29 mouse cellular contexts compared by ENCODE assay signal in genomic region chr12:69094856-69095255, GRCm38 (mm10).
DNase-seq lines count a peak whose midpoint lies in the region; ATAC-seq and TF ChIP-seq lines count a peak whose summit lies in the region.
"Had no signal": no experiment of that assay in that cellular context is flagged by ENCODE, and none has a peak within 500 bp of the region (broad histone marks: within the 10 kb centered on the region; RNA-seq: fewer than 3 reads in every experiment).

No protein-coding gene starts in this region.

- no peak overlapping the region for H3K9ac ChIP-seq in stomach, embryonic 15.5 days
- no peak overlapping the region for H3K9ac ChIP-seq in stomach, postnatal 0 days (ENCODE audit: low read length)
- no peak overlapping the region for H3K9ac ChIP-seq in ES-E14 (ENCODE audit: insufficient read depth, low read depth, low read length, poor library complexity, severe bottlenecking)
- H3K9ac ChIP-seq: embryonic facial prominence, embryonic 13.5 days; forebrain, embryonic 12.5 days; forebrain, embryonic 15.5 days; heart, embryonic 13.5 days; hindbrain, embryonic 14.5 days had no signal

- no peak for TF ChIP-seq EP300 in stomach, postnatal 0 days (optimal IDR thresholded peaks at IDR 0.05)

- H3K36me3 ChIP-seq in stomach, embryonic 15.5 days = no peaks in the 10 kb centered on the region
- H3K36me3 ChIP-seq in stomach, postnatal 0 days (ENCODE audit: control insufficient read depth, insufficient read depth, low read length) = no peaks in the 10 kb centered on the region
- H3K36me3 ChIP-seq in ES-E14 (ENCODE audit: control insufficient read depth, insufficient read depth, low read length, poor library complexity, severe bottlenecking) = no peaks in the 10 kb centered on the region
- H3K36me3 ChIP-seq: embryonic facial prominence, embryonic 10.5 days; embryonic facial prominence, embryonic 13.5 days; forebrain, embryonic 12.5 days; forebrain, embryonic 15.5 days; heart, embryonic 10.5 days; heart, embryonic 13.5 days had no signal

- no peak for DNase-seq in stomach, postnatal 0 days (ENCODE audit: low spot score)
- DNase-seq in ES-E14 (ENCODE audit: low read depth, low spot score) (peak; percentile 26), ZHBTc4 (ENCODE audit: low read depth, low spot score) (peak; percentile 54)
- no peak for DNase-seq in adrenal gland, postnatal 25 days
- no peak for DNase-seq in layer of hippocampus, adult 9-11 months
- DNase-seq: adrenal gland, adult 2 months; adrenal gland, postnatal 14 days; cerebellum, adult 11-12 months; cerebellum, adult 8-10 months; cerebellum, postnatal 10 days; cerebellum, postnatal 36 days; embryo, embryonic 11 days; gastrocnemius, postnatal 25 days; heart, adult 2 months; heart, postnatal 14 days; heart, postnatal 4 days had no signal

- no peak overlapping the region for H3K4me3 ChIP-seq in stomach, embryonic 15.5 days (replicated peaks)
- H3K4me3 ChIP-seq in stomach, postnatal 0 days (ENCODE audit: low read depth, low read length) = no peak overlapping the region
- peak overlapping the region; percentile 40 to 69; a peak in 3 of 4 replicates for H3K4me3 ChIP-seq in ES-E14 (ENCODE audit: insufficient read depth in 1 of 2, low read depth in 1 of 2, low read length in 2 of 2, poor library complexity in 1 of 2, severe bottlenecking in 1 of 2)
- H3K4me3 ChIP-seq: embryonic facial prominence, embryonic 10.5 days; embryonic facial prominence, embryonic 13.5 days; erythroblast, embryonic 14.5 days; forebrain, embryonic 12.5 days; forebrain, embryonic 15.5 days; heart, adult 2 months; heart, embryonic 10.5 days; heart, embryonic 13.5 days had no signal

- TF ChIP-seq CTCF in stomach, postnatal 0 days (IDR thresholded peaks at IDR 0.05; ENCODE audit: low read depth) = no peak

- H3K27me3 ChIP-seq in stomach, embryonic 15.5 days (replicated peaks) = no peaks in the 10 kb centered on the region
- H3K27me3 ChIP-seq in stomach, postnatal 0 days (ENCODE audit: control insufficient read depth, insufficient read depth, low read length) = no peaks in the 10 kb centered on the region
- H3K27me3 ChIP-seq: embryonic facial prominence, embryonic 13.5 days; forebrain, embryonic 12.5 days; forebrain, embryonic 15.5 days; heart, embryonic 13.5 days had no signal

- in situ Hi-C loops in ES-E14 (cut with MboI; ENCODE audit: low sequenced_read_pairs in 2 of 2, unreplicated experiment in 2 of 2) = no loop called here

- H3K4me1 ChIP-seq in stomach, embryonic 15.5 days = no peaks in the 10 kb centered on the region
- no peaks in the 10 kb centered on the region for H3K4me1 ChIP-seq in stomach, postnatal 0 days (replicated peaks; ENCODE audit: control insufficient read depth, insufficient read depth)
- H3K4me1 ChIP-seq in ES-E14 (ENCODE audit: control insufficient read depth in 2 of 2, insufficient read depth in 2 of 2, low read length in 2 of 2, poor library complexity in 1 of 2) = peaks cover 0 to 3% of the 10 kb centered on the region in 2 experiments; a peak in 1 of 4 replicates
- H3K4me1 ChIP-seq: embryonic facial prominence, embryonic 10.5 days; embryonic facial prominence, embryonic 13.5 days; forebrain, embryonic 12.5 days; forebrain, embryonic 15.5 days; heart, embryonic 10.5 days; heart, embryonic 13.5 days had no signal

- H3K9me3 ChIP-seq in stomach, embryonic 15.5 days = no peaks in the 10 kb centered on the region
- H3K9me3 ChIP-seq in stomach, postnatal 0 days (ENCODE audit: control insufficient read depth, low read length) = no peaks in the 10 kb centered on the region
- H3K9me3 ChIP-seq in ES-E14 (ENCODE audit: control insufficient read depth, insufficient read depth, low read depth, low read length) = no peaks in the 10 kb centered on the region
- H3K9me3 ChIP-seq: embryonic facial prominence, embryonic 10.5 days; embryonic facial prominence, embryonic 13.5 days; forebrain, embryonic 12.5 days; forebrain, embryonic 15.5 days; heart, embryonic 10.5 days; heart, embryonic 13.5 days had no signal

- H3K27ac ChIP-seq in stomach, embryonic 15.5 days = no peak overlapping the region
- no peak overlapping the region for H3K27ac ChIP-seq in stomach, postnatal 0 days (replicated peaks)
- no peak overlapping the region for H3K27ac ChIP-seq in ES-E14 (ENCODE audit: insufficient read depth, low read depth, low read length, poor library complexity, severe bottlenecking)
- H3K27ac ChIP-seq: embryonic facial prominence, embryonic 10.5 days; embryonic facial prominence, embryonic 13.5 days; forebrain, embryonic 12.5 days; forebrain, embryonic 15.5 days; heart, adult 2 months; heart, embryonic 10.5 days; heart, embryonic 13.5 days; hindbrain, embryonic 14.5 days; hindbrain, postnatal 0 days had no signal

- 80% methylated on average over 8 of the region's 8 CpGs for WGBS in stomach, embryonic 15.5 days
- 88% methylated on average over 8 of the region's 8 CpGs for WGBS in stomach, postnatal 0 days

- H3K4me2 ChIP-seq in stomach, embryonic 15.5 days = no peak overlapping the region
- H3K4me2 ChIP-seq in stomach, postnatal 0 days (replicated peaks; ENCODE audit: low read depth) = no peak overlapping the region
- H3K4me2 ChIP-seq: embryonic facial prominence, embryonic 13.5 days; forebrain, embryonic 12.5 days; forebrain, embryonic 15.5 days; heart, embryonic 13.5 days; hindbrain, embryonic 14.5 days had no signal

- ATAC-seq in stomach, embryonic 15.5 days (ENCODE audit: insufficient read depth, low FRiP score, low read depth) = 0 out of 2 replicates have a peak, but pooled peaks have one; percentile 31
- ATAC-seq in stomach, postnatal 0 days (ENCODE audit: low FRiP score, low TSS enrichment) = no peak
- ATAC-seq: CD4-positive, CD25-positive, alpha-beta regulatory T cell, adult 4 months; forebrain, embryonic 15.5 days; hindbrain, postnatal 0 days; inflammation-experienced regulatory T-cells, adult 6 months; intestine, embryonic 16.5 days had no signal

TF ChIP-seq in ES-E14, 5 proteins besides CTCF, POLR2A, EP300 and RAD21:
- TF ChIP-seq ZC3H11A (IDR thresholded peaks at IDR 0.05; ENCODE audit: borderline replicate concordance, low read depth, low read length) = no peak
- no peak for TF ChIP-seq MAFK (IDR thresholded peaks at IDR 0.05; ENCODE audit: insufficient read depth, low read depth, low read length)
- TF ChIP-seq HCFC1 (IDR thresholded peaks at IDR 0.05; ENCODE audit: borderline replicate concordance, insufficient read depth, low read length) = no peak
- TF ChIP-seq ZNF384 (IDR thresholded peaks at IDR 0.05; ENCODE audit: low read depth, low read length) = no peak
- TF ChIP-seq CHD2 (IDR thresholded peaks at IDR 0.05; ENCODE audit: low read depth, low read length) = no peak
TF ChIP-seq in ES-E14: peak in this region for 0.

Comparison
In these comparisons a context has a peak if more than half of its experiments do, and no peak if none do; other contexts are left out.
1. H3K4me3 ChIP-seq: peak in ES-E14 (2 of 2); none in stomach, embryonic 15.5 days (single experiment) and stomach, postnatal 0 days (single experiment).
2. DNase-seq: peak in ES-E14 (single experiment) and ZHBTc4 (single experiment); none in stomach, postnatal 0 days (single experiment), adrenal gland, postnatal 25 days (single experiment) and layer of hippocampus, adult 9-11 months (single experiment).